Comparison of ENCODE assay signal across 8 mouse cellular contexts in the genomic region with DNA sequence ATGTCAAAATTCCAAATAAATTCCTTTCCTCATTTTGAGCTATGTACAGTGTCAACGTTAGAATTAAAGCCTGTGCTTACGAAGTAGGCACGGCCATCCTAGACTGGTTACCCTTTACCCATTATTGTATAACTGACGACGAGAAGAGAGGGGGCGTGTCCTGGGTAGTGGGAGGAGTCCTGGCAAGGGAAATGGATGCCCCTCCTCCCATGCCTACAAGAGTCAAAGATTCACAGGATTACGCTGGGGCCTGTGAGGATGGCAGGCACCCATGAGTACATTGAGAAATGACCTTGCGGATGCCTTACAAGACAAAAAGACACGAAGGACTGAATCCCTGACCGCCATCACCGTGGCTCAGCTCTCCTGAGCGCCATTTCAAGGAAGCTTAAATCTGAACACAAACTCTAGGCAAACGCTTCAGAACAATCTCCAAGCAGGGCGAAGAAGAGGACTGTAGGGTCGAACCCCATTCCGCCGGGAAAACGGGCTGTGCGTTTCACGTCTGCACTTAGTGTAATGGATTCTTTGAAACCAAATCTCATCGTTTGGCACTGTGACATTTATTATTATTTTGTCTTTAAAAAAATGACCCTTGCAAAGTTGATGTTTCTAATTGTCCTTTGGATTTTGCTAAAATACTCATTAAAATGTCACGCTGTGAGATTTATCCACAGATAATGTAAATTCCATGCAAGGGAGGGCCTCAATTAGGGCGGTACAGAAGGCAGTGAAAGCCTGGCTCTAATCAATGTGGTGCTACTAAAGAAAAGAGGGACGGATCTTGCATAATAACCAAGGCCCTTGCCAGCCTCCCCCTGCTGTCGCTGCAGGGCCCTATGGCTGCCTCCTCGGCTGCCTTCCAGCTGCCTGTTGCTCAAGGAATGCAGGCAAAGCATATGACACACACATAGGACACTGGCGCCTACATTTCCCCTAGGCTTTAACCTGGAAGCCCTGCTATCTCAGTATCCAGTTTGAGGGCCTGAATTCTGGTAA.
DNase-seq lines count a peak whose midpoint lies in the region; ATAC-seq and TF ChIP-seq lines count a peak whose summit lies in the region.

No protein-coding gene starts in this region.

- H3K27me3 ChIP-seq in forebrain, embryonic 16.5 days (replicated peaks; ENCODE audit: control insufficient read depth, insufficient read depth, low read length), result no peaks in the 10 kb centered on the region; the same call in 1 of the 2 replicates
- no peaks in the 10 kb centered on the region for H3K27me3 ChIP-seq in midbrain, embryonic 10.5 days (ENCODE audit: low read depth, poor library complexity, severe bottlenecking)

- no peak overlapping the region for H3K9ac ChIP-seq in forebrain, embryonic 16.5 days (replicated peaks; ENCODE audit: low read depth, low read length)

- peaks cover 9% of the 10 kb centered on the region for H3K4me1 ChIP-seq in forebrain, embryonic 16.5 days (replicated peaks; ENCODE audit: control insufficient read depth, insufficient read depth, low read length)
- 0 out of 2 replicates have a peak, but pooled peaks cover 6% of the 10 kb centered on the region for H3K4me1 ChIP-seq in midbrain, embryonic 10.5 days

- ATAC-seq in forebrain, embryonic 16.5 days, result peak; percentile 97
- ATAC-seq in frontal cortex, adult (ENCODE audit: low TSS enrichment), result no peak
- no peak for ATAC-seq in megakaryocyte, adult 5-6 weeks (ENCODE audit: poor library complexity, severe bottlenecking)

- TF ChIP-seq CTCF in brain, embryonic 14.5 days (IDR thresholded peaks at IDR 0.05; ENCODE audit: borderline replicate concordance, extremely low read depth, insufficient read depth, insufficient read length), result no peak

- peak; percentile 59 for DNase-seq in kidney, adult 11 months
- DNase-seq in kidney, postnatal 4 days, result no peak
- DNase-seq in brain, embryonic 14.5 days (ENCODE audit: low read depth), result peak; percentile 96
- DNase-seq in midbrain, embryonic 10.5 days (ENCODE audit: low spot score), result no peak
- no peak for DNase-seq in layer of hippocampus, adult 8-10 months (ENCODE audit: low spot score in 2 of 2)

- H3K27ac ChIP-seq in forebrain, embryonic 16.5 days (ENCODE audit: low read length), result no peak overlapping the region
- H3K27ac ChIP-seq in midbrain, embryonic 10.5 days (replicated peaks), result 0 out of 2 replicates have a peak overlapping the region, but pooled peaks have one; percentile 4

- no peaks in the 10 kb centered on the region for H3K36me3 ChIP-seq in forebrain, embryonic 16.5 days (ENCODE audit: control insufficient read depth, insufficient read depth)
- no peaks in the 10 kb centered on the region for H3K36me3 ChIP-seq in midbrain, embryonic 10.5 days

- TF ChIP-seq POLR2A in brain, embryonic 14.5 days (IDR thresholded peaks at IDR 0.05; ENCODE audit: borderline replicate concordance, extremely low read depth, insufficient read depth, insufficient read length, poor library complexity, severe bottlenecking), result no peak

- H3K4me3 ChIP-seq in forebrain, embryonic 16.5 days (replicated peaks; ENCODE audit: low read length), result no peak overlapping the region
- no peak overlapping the region for H3K4me3 ChIP-seq in midbrain, embryonic 10.5 days

- 16% methylated on average over 27 of the region's 27 CpGs for WGBS in forebrain, embryonic 16.5 days
- WGBS in midbrain, embryonic 10.5 days, result 74% methylated on average over 27 of the region's 27 CpGs

- H3K4me2 ChIP-seq in forebrain, embryonic 16.5 days (ENCODE audit: low read length), result peak overlapping the region; percentile 30

- no peaks in the 10 kb centered on the region for H3K9me3 ChIP-seq in forebrain, embryonic 16.5 days (ENCODE audit: control insufficient read depth, low read length)
- no peaks in the 10 kb centered on the region for H3K9me3 ChIP-seq in midbrain, embryonic 10.5 days (replicated peaks)

Comparison
In these comparisons a context has a peak if more than half of its experiments do, and no peak if none do; other contexts are left out.
1. DNase-seq: peak in kidney, adult 11 months (single experiment) and brain, embryonic 14.5 days (single experiment); none in kidney, postnatal 4 days (0 of 2), midbrain, embryonic 10.5 days (single experiment) and layer of hippocampus, adult 8-10 months (0 of 2).